In the genomic region with DNA sequence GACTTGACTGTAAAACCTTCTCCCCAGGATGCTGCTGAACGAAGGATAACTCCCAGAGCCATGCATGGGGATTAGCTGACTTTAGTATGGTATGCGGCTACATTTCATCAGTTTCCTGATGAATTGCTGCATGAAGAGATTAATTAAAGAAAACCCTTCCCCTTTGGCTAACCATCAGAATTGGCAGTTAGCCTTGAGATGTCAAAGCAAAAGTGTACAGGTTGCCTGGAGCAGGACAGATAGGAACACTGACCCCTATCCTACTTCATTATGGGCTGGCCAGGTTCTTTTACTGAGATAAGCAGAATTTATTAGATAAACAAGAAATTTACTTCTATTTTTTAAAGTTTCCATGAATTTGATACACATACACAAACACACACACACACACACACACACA, we compare ENCODE assay signal across 23 mouse cellular contexts.
DNase-seq lines count a peak whose midpoint lies in the region; ATAC-seq lines count a peak whose summit lies in the region.
"Had no signal": no experiment of that assay in that cellular context is flagged by ENCODE, and none has a peak within 500 bp of the region (broad histone marks: within the 10 kb centered on the region; RNA-seq: fewer than 3 reads in every experiment).

No protein-coding gene starts in this region.

- no peak for ATAC-seq in embryonic facial prominence, embryonic 13.5 days (ENCODE audit: insufficient number of reproducible peaks, insufficient read depth, low FRiP score, low TSS enrichment, low read depth)
- ATAC-seq in lung, embryonic 16.5 days (ENCODE audit: low read depth): no peak
- ATAC-seq in embryonic facial prominence, embryonic 15.5 days (ENCODE audit: insufficient number of reproducible peaks, low FRiP score, low TSS enrichment, low read depth): no peak
- ATAC-seq: forebrain, embryonic 16.5 days; liver, embryonic 12.5 days had no signal

- H3K36me3 ChIP-seq in embryonic facial prominence, embryonic 13.5 days: no peaks in the 10 kb centered on the region
- no peaks in the 10 kb centered on the region for H3K36me3 ChIP-seq in embryonic facial prominence, embryonic 10.5 days (replicated peaks)
- no peaks in the 10 kb centered on the region for H3K36me3 ChIP-seq in lung, embryonic 16.5 days (ENCODE audit: control insufficient read depth, insufficient read depth, low read length)
- no peaks in the 10 kb centered on the region for H3K36me3 ChIP-seq in embryonic facial prominence, embryonic 15.5 days
- H3K36me3 ChIP-seq: hindbrain, embryonic 13.5 days; liver, embryonic 12.5 days; neural tube, embryonic 12.5 days had no signal

- 38% methylated on average over 2 of the region's 2 CpGs for WGBS in embryonic facial prominence, embryonic 13.5 days
- 47% methylated on average over 2 of the region's 2 CpGs for WGBS in embryonic facial prominence, embryonic 10.5 days
- WGBS in lung, embryonic 16.5 days: 70% methylated on average over 2 of the region's 2 CpGs
- 35% methylated on average over 2 of the region's 2 CpGs for WGBS in embryonic facial prominence, embryonic 15.5 days

- H3K9ac ChIP-seq in embryonic facial prominence, embryonic 13.5 days: no peak overlapping the region
- H3K9ac ChIP-seq in lung, embryonic 16.5 days (ENCODE audit: low read length): no peak overlapping the region
- H3K9ac ChIP-seq in embryonic facial prominence, embryonic 15.5 days: no peak overlapping the region
- H3K9ac ChIP-seq: hindbrain, embryonic 13.5 days; liver, embryonic 12.5 days; neural tube, embryonic 12.5 days had no signal

- no peak overlapping the region for H3K4me2 ChIP-seq in embryonic facial prominence, embryonic 13.5 days
- H3K4me2 ChIP-seq in lung, embryonic 16.5 days (ENCODE audit: low read depth, low read length): no peak overlapping the region
- H3K4me2 ChIP-seq in embryonic facial prominence, embryonic 15.5 days (replicated peaks): no peak overlapping the region
- H3K4me2 ChIP-seq: hindbrain, embryonic 13.5 days; liver, embryonic 12.5 days; neural tube, embryonic 12.5 days had no signal

- H3K27ac ChIP-seq in embryonic facial prominence, embryonic 13.5 days: peak overlapping the region; percentile 85; the same call in 1 of the 2 replicates
- H3K27ac ChIP-seq in embryonic facial prominence, embryonic 10.5 days (replicated peaks): no peak overlapping the region
- H3K27ac ChIP-seq in lung, embryonic 16.5 days (ENCODE audit: low read length): 0 out of 2 replicates have a peak overlapping the region, but pooled peaks have one; percentile 9
- H3K27ac ChIP-seq in embryonic facial prominence, embryonic 15.5 days (replicated peaks): peak overlapping the region; percentile 48; the same call in 1 of the 2 replicates
- H3K27ac ChIP-seq: hindbrain, embryonic 13.5 days; liver, embryonic 12.5 days; neural tube, embryonic 12.5 days had no signal

- no peaks in the 10 kb centered on the region for H3K27me3 ChIP-seq in embryonic facial prominence, embryonic 13.5 days
- H3K27me3 ChIP-seq in embryonic facial prominence, embryonic 10.5 days (replicated peaks; ENCODE audit: low read depth, poor library complexity, severe bottlenecking): no peaks in the 10 kb centered on the region
- H3K27me3 ChIP-seq in lung, embryonic 16.5 days (ENCODE audit: control insufficient read depth, insufficient read depth, low read depth, low read length): no peaks in the 10 kb centered on the region
- no peaks in the 10 kb centered on the region for H3K27me3 ChIP-seq in embryonic facial prominence, embryonic 15.5 days
- H3K27me3 ChIP-seq: hindbrain, embryonic 13.5 days; liver, embryonic 12.5 days; neural tube, embryonic 12.5 days had no signal

- H3K9me3 ChIP-seq in embryonic facial prominence, embryonic 13.5 days: no peaks in the 10 kb centered on the region
- no peaks in the 10 kb centered on the region for H3K9me3 ChIP-seq in embryonic facial prominence, embryonic 10.5 days
- H3K9me3 ChIP-seq in lung, embryonic 16.5 days (ENCODE audit: control insufficient read depth, low read length): no peaks in the 10 kb centered on the region
- H3K9me3 ChIP-seq in embryonic facial prominence, embryonic 15.5 days (replicated peaks): no peaks in the 10 kb centered on the region
- H3K9me3 ChIP-seq: hindbrain, embryonic 13.5 days; liver, embryonic 12.5 days; neural tube, embryonic 12.5 days had no signal

- H3K4me1 ChIP-seq in embryonic facial prominence, embryonic 13.5 days: peaks cover 47% of the 10 kb centered on the region
- peaks cover 61% of the 10 kb centered on the region for H3K4me1 ChIP-seq in embryonic facial prominence, embryonic 10.5 days
- H3K4me1 ChIP-seq in lung, embryonic 16.5 days (replicated peaks; ENCODE audit: control insufficient read depth, insufficient read depth, low read length): peaks cover 22% of the 10 kb centered on the region
- peaks cover 36% of the 10 kb centered on the region for H3K4me1 ChIP-seq in embryonic facial prominence, embryonic 15.5 days
- H3K4me1 ChIP-seq: hindbrain, embryonic 13.5 days; neural tube, embryonic 12.5 days had no signal

- DNase-seq in embryonic facial prominence, embryonic 10.5 days (ENCODE audit: low spot score): no peak
- DNase-seq in lung, postnatal 36 days: no peak
- DNase-seq in retina, postnatal 1 day: peak; percentile 50
- no peak for DNase-seq in kidney, postnatal 25 days
- DNase-seq in B cell, adult 2 months: no peak
- DNase-seq: adrenal gland, adult 8-10 months; cerebellum, adult 18-20 months; cerebellum, postnatal 14 days; gastrocnemius, postnatal 14 days; heart, adult 18-20 months; kidney, adult 8-10 months; kidney, postnatal 10 days; lung, adult 18-20 months; midbrain, embryonic 14.5 days; right cerebral cortex, adult 18-20 months; thymus, postnatal 25 days had no signal

- H3K4me3 ChIP-seq in embryonic facial prominence, embryonic 13.5 days: no peak overlapping the region
- no peak overlapping the region for H3K4me3 ChIP-seq in embryonic facial prominence, embryonic 10.5 days
- no peak overlapping the region for H3K4me3 ChIP-seq in lung, embryonic 16.5 days (ENCODE audit: low read length)
- H3K4me3 ChIP-seq in embryonic facial prominence, embryonic 15.5 days (replicated peaks): no peak overlapping the region
- H3K4me3 ChIP-seq: hindbrain, embryonic 13.5 days; liver, embryonic 12.5 days; neural tube, embryonic 12.5 days had no signal
